Mouse (Mus musculus) adipocyte (in vitro differentiated cells): ENCODE data around the gene Lsm12.
"Not testable (repeated sequence)": the region's sequence is repeated elsewhere in the genome, so short reads cannot be mapped to it uniquely, and the experiment has no call there.

Experiments
- DNase-seq: peaks from one replicate; pipeline ENCODE4 v3.0.0-alpha.2; 2016; ENCODE audit warnings: low spot score

Lsm12 gene

DNA sequence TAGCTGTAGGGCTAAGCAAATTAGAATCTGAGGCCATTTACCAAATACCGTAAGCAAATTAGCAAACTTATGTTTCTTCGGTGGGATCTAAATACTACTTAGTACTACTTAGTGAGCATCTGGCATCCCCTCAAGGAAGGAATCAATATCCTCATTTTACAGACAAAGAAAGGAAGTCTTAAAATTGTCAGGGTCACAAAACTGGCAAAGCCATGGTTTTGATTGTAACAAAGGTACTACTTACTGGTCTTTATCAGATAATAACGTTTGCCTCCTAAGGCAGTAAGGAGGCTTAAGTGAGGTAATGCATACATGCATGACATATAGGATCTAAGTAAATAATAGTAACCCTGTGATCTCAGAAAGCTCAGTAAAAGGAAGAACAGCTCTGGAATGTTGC, 581 bp upstream of the Lsm12 start:
- DNase-seq = no peak

- DNase-seq = peak; percentile 38
Observed at GRCm38 (mm10) chr11:102184253-102184645, 847 bp downstream of the Lsm12 start.

GRCm38 (mm10) chr11:102179836-102180235, 5.3 kb downstream of the Lsm12 start:
- peak; percentile 73 for DNase-seq

DNA sequence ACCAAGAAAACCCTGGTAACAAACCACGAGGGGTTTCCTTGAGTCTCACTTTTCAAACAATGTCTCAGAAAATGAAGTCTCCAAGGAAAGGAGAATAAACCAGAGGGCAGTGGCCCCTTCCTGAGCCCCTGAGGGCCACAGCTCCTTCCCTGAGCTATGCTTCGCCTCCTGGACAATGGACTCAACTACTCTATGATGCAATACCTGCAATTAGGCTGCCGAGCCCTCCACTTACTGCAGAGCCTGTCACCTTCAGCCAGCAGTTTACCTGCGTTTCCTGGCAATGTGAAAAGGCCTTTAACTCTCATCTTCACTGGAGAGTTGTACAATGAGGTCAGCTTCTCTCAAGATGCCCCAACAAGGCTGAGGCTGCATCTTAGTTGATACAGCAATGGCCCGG, 16.4 kb downstream of the Lsm12 start:
- no peak for DNase-seq

- no peak for DNase-seq
Observed at GRCm38 (mm10) chr11:102167539-102167938, 17.6 kb downstream of the Lsm12 start.

DNA sequence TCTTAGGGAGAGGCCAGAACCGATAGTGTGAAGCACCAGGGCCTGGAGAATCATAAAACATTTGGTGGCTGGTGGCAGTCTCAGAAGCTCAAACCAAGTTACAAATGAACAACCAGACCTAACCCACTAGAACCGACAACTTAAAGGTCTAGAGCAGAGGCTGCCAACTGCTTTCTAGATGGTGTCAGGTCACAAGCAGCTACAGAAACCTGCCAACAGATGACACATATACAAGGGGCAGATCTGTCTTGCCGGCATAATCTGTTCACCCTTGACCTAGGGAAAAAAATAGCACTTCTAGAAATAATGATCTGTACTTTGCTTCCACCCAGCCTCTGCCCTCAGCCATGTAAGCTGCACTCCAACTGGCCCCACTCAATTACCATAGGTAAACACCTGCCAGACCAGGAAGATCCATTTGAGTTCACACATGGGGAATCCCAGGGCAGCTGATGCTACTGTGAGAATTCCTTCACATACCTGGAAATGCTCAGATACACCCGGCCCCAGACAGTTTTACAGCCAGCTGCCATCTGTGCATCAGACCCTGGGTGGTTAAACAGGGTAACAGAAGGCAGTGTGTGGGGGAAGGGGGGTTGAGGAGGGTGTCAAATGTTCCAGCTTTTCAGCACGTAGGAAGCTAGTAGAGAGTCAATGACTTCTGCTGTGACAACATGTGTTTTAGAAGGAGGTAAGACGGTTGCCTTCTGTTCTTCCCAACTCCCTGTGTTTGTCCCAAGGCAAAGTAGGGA, 18.9 kb downstream of the Lsm12 start:
- DNase-seq = no peak

DNA sequence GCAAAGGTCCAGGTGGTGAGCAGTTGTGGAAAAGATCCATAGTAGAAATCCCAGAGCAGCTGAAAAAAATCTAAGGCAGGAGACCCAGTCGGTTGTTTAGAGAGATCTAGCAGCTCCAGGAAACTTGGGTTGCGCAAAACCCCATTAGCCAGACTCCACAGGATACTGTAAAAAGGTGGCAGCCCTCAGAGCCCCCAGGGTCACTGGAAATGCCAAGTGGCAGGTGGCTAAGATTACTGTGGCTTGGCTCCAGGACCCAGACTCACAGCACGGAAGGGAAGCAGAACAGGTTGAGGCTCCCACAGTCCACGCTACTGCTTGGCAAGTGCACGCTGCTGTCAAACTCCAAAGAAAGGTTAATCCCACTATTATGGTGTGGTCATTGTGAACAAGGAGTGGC, 25.3 kb downstream of the Lsm12 start:
- DNase-seq = no peak

- not testable (repeated sequence) for DNase-seq
Observed at GRCm38 (mm10) chr11:102158024-102158423, 27.1 kb downstream of the Lsm12 start.

- no peak for DNase-seq
Observed at GRCm38 (mm10) chr11:102156786-102157089, 28.4 kb downstream of the Lsm12 start.

DNA sequence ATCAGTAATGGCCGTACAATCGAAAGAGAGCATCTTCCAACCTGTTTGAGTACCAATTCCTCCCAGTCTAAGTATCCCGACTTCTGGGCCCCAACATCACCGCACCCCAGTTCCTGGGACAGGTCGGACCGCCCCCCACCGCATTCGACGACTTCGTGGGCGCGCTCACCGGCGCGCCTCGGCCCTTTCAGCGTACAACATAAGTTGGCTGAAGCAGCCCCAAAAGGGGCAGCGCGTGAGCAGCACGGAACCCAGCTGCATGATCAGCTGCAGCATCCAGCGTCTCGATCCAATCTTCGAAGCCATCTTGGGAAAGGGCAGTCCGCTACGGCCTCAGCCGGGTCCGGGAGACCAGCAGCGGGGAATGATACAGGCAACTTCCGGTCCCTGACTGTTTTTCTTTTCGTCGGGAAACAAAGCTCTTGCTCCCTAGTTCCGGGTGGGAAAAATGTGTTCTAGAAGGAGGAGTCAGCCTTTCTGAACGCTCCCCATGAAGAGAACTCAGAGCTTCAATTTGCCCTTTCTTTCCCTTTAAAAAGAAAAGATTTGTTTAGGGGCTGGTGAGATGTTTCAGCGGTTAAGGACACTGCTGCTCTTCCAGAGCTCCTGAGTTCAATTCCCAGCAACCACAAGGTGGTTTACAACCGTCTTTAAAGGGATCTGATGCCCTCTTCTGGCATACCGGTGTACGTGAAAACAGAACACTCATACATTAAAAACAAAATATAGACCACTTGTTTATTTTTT, 28.9 kb downstream of the Lsm12 start, which contains the start of gene Tmem101:
TSS of gene Tmem101 (minus strand) at position 366 of the 747 bp plus-strand sequence.
- peak; percentile 95 for DNase-seq

DNA sequence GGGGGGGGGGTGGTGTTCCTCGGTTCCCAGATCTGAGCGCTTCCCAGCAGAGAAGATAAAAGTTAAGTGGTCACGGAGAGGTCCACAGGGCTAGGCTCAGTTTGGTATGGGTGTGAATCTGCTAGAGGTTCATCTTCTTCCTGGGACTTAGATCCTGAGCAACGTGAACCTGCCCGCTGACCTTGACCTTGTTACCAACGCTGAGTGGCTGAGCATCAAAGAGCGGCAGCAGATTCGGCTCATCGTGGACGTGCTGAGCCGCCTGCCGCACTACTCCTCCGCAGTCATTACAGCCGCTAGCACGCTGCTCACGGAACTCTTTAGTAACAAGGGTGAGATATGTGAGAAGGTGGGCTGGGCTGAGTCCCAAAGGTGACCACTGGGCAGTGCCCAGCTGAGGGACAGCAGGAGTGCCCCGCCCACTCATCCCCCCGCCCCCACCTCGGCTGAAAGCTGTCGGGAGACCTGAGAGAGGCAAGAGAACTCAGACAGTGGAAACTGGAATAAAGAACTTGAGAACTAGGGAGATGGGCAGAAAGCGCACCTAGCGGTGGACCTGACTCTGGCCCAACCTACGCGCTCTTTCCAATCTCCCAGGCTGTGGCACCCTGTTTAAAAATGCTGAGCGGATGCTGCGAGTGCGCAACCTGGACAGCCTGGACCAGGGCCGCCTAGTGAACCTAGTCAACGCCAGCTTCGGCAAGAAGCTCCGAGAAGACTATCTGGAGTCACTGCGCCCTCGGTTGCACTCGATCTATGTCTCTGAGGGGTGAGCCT, 37.7 kb downstream of the Lsm12 start:
- DNase-seq = no peak

DNA sequence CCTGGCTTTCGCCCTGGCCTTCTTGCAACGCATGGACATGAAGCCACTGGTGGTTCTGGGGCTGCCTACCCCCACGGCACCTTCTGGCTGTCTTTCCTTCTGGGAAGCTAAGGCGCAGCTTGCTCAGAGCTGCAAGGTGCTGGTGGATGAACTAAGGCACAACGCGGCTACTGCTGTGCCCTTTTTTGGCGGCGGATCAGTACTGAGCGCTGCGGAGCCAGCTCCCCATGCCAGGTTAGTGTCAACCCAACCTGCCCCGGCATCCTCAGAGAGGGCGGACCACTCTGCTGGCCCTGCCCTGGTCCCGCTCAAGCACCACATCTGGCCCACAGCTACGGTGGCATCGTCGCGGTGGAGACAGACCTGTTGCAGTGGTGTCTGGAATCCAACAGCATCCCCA, 38.6 kb downstream of the Lsm12 start:
- DNase-seq = no peak

DNA sequence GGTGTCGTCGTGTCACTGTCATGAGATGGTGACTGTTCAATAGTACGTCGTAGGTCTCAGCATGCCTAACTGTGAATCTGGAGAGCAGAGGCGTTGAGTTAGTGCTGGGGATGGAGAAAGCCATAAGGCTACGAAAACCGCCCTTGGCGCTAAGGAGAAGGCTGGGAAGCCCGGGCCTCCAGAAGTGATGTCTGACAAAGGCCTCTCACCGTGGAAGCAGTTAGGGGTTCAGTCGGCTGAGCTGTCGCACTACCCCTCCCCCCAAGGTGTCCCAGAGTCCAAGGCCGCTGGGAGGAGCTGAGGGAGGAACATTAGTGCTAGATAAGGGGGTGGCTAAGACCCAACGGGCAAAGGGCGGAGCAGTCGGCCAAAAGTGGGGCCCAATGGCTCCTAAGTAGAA, 39.1 kb downstream of the Lsm12 start:
- no peak for DNase-seq

- no peak for DNase-seq
Observed at GRCm38 (mm10) chr11:102145471-102146001, 39.6 kb downstream of the Lsm12 start, which contains the start of gene Nags. Gene Nags, plus strand, starts transcription at chr11:102145513.

GRCm38 (mm10) chr11:102144957-102145470, 40.1 kb downstream of the Lsm12 start:
- no peak for DNase-seq

GRCm38 (mm10) chr11:102142355-102142754, 42.7 kb downstream of the Lsm12 start:
- no peak for DNase-seq

DNA sequence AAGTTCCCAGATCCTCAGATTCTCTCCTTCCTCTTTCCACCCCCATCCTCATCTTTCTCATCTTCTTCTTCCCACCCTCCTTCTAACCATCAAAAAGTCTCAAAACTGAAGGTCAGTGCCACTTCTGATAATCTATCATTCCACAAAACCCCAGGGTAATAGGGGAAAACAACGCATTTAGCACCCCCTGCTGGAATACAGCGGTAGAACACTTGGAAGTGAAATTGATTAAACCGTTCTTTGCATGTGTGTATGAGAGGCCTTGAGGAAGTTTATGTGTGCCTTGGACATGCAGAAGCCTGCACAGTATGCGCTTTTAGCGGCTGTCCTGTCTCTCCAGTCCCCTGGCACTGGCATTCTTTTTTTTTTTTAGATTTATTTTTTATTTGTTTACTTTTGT, 44.6 kb downstream of the Lsm12 start:
- DNase-seq = peak; percentile 75

DNA sequence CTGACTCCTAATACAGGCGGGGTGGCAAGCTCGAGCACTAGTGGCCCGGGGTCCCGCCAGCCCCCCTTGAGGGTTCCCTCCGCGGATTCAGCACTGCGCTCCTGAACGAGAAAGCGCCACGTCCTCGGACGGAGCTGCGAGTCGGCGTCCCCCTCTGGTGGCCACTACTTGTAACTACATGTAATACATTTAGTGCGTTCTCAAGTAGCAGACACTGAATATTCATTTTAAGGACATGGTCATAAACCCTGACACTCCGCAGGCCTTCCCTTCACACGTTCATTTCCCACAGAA, 46.7 kb downstream of the Lsm12 start:
- DNase-seq = peak; percentile 47

- no peak for DNase-seq
Observed at GRCm38 (mm10) chr11:102137625-102138446, 47.3 kb downstream of the Lsm12 start.

DNA sequence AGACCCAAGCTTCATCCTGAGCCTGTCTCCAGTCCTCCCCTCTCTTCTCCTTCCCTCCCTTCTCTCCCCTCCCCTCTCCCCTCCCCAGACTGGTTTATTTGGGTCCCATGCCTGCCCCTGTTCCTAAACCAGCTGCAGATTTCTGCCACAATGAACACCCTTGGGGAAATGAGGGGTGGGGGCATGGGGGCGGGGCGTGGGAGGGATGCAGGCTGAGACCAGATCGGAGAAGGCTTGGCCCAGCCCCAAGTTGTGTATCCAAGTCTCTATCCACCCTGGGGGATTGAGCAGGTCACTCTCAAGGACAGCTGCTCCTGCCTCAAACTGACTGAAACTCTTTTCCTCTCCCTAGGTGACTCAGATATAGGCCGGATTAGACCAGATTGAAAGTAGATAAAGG, 50.6 kb downstream of the Lsm12 start:
- DNase-seq = no peak

DNA sequence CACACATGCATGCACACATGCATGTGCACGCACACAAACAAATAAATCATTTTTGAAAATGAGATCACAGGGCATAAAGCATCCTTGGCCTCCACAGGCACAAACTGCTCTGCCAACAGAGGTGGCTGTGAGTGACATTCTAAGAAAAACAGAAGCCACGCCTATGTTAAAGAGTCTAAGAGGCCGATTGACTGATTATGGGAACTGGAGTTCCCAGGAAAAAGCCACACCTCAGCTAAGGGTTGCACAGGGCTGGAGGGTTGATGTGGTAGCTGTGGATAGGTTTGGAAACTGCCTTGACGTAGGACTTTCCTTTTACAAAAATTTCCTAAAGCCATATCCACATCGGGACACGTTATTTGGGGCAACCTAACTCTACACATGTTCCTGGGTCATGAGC, 67.7 kb downstream of the Lsm12 start:
- DNase-seq = no peak

- DNase-seq = no peak
Observed at GRCm38 (mm10) chr11:102116241-102116640, 68.9 kb downstream of the Lsm12 start.
